Mouse (Mus musculus) small intestine, adult 2 months (tissue): Measurements from ENCODE around the gene Armcx5.

ENCODE experiments used
- CTCF ChIP-seq: fragments of 200-500 bp; IDR thresholded peaks from 2 replicates; pipeline ENCODE4 v1.5.1; 2012; ENCODE audit warnings: low read depth, mild to moderate bottlenecking, control low read depth, inconsistent platforms, low read length, moderate library complexity, mixed read lengths; ENCODE audit not compliant: insufficient replicate concordance, insufficient read length; ENCODE audit errors: extremely low read depth
- POLR2A ChIP-seq: fragments of 200-500 bp; IDR thresholded peaks from 2 replicates; pipeline ENCODE4 v1.6.1; 2012; ENCODE audit warnings: low read depth, mild to moderate bottlenecking, control low read depth, inconsistent platforms, low read length, moderate library complexity

- TF ChIP-seq POLR2A, result no peak
- TF ChIP-seq CTCF, result no peak
Observed at GRCm38 (mm10) chrX:135791536-135791935, 49.0 kb downstream of the Armcx5 start.
